Mouse (Mus musculus) neural tube, embryonic 12.5 days (tissue): Measurements from ENCODE around the gene Pa2g4. TPM values are rescaled to one million over a fixed set of nuclear protein-coding genes. Genes with fewer than 3 reads are reported as not detected.

ENCODE experiments used
- ATAC-seq: fragments of 200-750 bp; cut with Nextera tagmentation; 2 replicates; pipeline ENCODE4 v1.8.0; 2017; ENCODE audit warnings: low read depth, mild to moderate bottlenecking, moderate TSS enrichment, moderate library complexity; ENCODE audit not compliant: low FRiP score
- H3K27ac ChIP-seq: fragments of 300-500 bp; sonication (generic); 2 replicates; pipeline ENCODE4 v1.5.1; 2016
- H3K27me3 ChIP-seq: fragments of 300-500 bp; sonication (generic); replicated peaks from 2 replicates; pipeline ENCODE4 v1.6.1; 2016; ENCODE audit warnings: mild to moderate bottlenecking
- H3K36me3 ChIP-seq: fragments of 300-500 bp; sonication (generic); 2 replicates; pipeline ENCODE4 v1.6.1; 2016; ENCODE audit warnings: mild to moderate bottlenecking
- H3K4me1 ChIP-seq: fragments of 300-500 bp; sonication (generic); 2 replicates; pipeline ENCODE4 v1.6.1; 2016
- H3K4me2 ChIP-seq: fragments of 300-500 bp; sonication (generic); replicated peaks from 2 replicates; pipeline ENCODE4 v1.6.1; 2016; ENCODE audit warnings: mild to moderate bottlenecking
- H3K4me3 ChIP-seq: fragments of 300-500 bp; sonication (generic); 2 replicates; pipeline ENCODE4 v1.5.1; 2016
- H3K9ac ChIP-seq: fragments of 300-500 bp; sonication (generic); 2 replicates; pipeline ENCODE4 v1.6.1; 2016; ENCODE audit warnings: mild to moderate bottlenecking
- H3K9me3 ChIP-seq: fragments of 300-500 bp; sonication (generic); 2 replicates; pipeline ENCODE4 v1.6.1; 2016; ENCODE audit warnings: mild to moderate bottlenecking
- WGBS: fragments of 180-500 bp; shearing (Covaris S2); methylation state at CpG from one replicate; pipeline ENCODE4 v1.1.7; 2016; 5-methylcytosine and 5-hydroxymethylcytosine counted together
- polyA plus RNA-seq: library from polyadenylated mRNA; unstranded; fragments of >200 nt; fragmentation: Nextera tagmentation; extraction: Ambion mirVana; gene quantifications from 2 replicates; pipeline ENCODE4 v1.2.1, GENCODE M21; 2016

The Pa2g4 gene
- polyA plus RNA-seq, 1 experiment from 2014 or later = 156 TPM

- Histone ChIP-seq H3K4me1 (peaks cover 12% of the 10 kb centered on the region; the same call in 1 of the 2 replicates), H3K4me2 (peak overlapping the region; percentile 71), H3K9me3 (no peaks in the 10 kb centered on the region), H3K9ac (no peak overlapping the region), H3K36me3 (peaks cover 40% of the 10 kb centered on the region), H3K4me3 (peak overlapping the region; percentile 55), H3K27ac (no peak overlapping the region), H3K27me3 (no peaks in the 10 kb centered on the region; the same call in 1 of the 2 replicates)
- ATAC-seq = no peak
- 17% methylated on average over 4 of the region's 4 CpGs for WGBS
Measured at GRCm38 (mm10) chr10:128546361-128546760, 19.4 kb downstream of the Pa2g4 start.

DNA sequence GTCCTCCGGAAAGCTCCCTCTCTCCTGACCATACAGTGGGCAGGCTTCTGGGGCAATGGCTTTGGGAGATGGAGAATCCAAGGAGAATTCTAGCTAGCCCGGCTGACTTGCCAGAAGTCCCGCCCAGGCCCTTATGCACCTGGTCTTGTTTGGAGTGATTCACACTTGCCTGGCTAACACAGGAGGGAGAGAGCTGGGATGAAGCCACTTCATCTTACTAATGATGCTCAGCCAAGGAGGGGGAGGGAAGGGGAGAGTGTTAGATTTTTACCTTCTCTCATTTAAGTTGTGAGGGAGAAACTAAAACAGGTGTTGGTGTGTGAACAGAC lies 20.3 kb downstream of the Pa2g4 start:
- WGBS = 93% methylated on average over 3 of the region's 3 CpGs
- Histone ChIP-seq H3K9me3 (no peaks in the 10 kb centered on the region), H3K4me2 (no peak overlapping the region), H3K4me1 (peaks cover 12% of the 10 kb centered on the region; the same call in 1 of the 2 replicates), H3K9ac (no peak overlapping the region), H3K4me3 (no peak overlapping the region), H3K36me3 (peaks cover 46% of the 10 kb centered on the region), H3K27me3 (no peaks in the 10 kb centered on the region; the same call in 1 of the 2 replicates), H3K27ac (no peak overlapping the region)
- ATAC-seq = no peak

- 95% methylated on average over 37 of the region's 37 CpGs for WGBS
- peaks cover 12% of the 10 kb centered on the region; the same call in 1 of the 2 replicates for H3K4me1 ChIP-seq
- H3K4me2 ChIP-seq = no peak overlapping the region
- no peaks in the 10 kb centered on the region; the same call in 1 of the 2 replicates for H3K27me3 ChIP-seq
- no peak overlapping the region for H3K9ac ChIP-seq
- no peak overlapping the region for H3K27ac ChIP-seq
- peaks cover 46% of the 10 kb centered on the region for H3K36me3 ChIP-seq
- no peaks in the 10 kb centered on the region for H3K9me3 ChIP-seq
- no peak overlapping the region for H3K4me3 ChIP-seq
- no peak for ATAC-seq
Measured at GRCm38 (mm10) chr10:128544674-128545569, 20.9 kb downstream of the Pa2g4 start.

DNA sequence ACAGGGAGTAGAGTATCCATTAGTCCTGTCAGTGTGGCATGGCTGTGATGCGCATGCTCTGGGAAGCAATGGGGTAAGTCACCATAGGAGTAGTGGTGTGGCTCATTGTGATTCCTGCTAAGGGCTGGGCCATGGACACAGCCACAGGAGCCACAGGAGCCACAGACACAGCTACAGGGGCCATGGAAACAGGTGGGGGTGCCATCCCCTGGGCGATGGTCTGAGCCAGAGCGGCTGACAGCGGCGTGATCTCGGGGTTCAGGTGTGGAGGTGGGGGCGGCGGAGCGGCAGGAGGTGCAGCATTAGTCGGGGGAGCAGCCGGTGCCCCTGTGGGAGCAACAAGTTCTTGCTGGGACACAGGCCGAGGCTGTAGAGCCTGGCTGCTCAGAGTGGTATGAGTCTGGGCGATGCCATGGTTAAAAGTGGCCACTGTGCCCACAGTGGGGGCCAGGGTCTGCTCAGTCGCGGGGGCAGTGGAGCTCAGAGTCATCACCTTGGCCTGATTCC lies 21.6 kb downstream of the Pa2g4 start:
- WGBS = 96% methylated on average over 15 of the region's 15 CpGs
- Histone ChIP-seq H3K27me3 (no peaks in the 10 kb centered on the region; the same call in 1 of the 2 replicates), H3K4me1 (peaks cover 12% of the 10 kb centered on the region; the same call in 1 of the 2 replicates), H3K4me3 (no peak overlapping the region), H3K9me3 (no peaks in the 10 kb centered on the region), H3K9ac (no peak overlapping the region), H3K27ac (no peak overlapping the region), H3K4me2 (no peak overlapping the region), H3K36me3 (peaks cover 46% of the 10 kb centered on the region)
- no peak for ATAC-seq

- Histone ChIP-seq H3K36me3 (peaks cover 46% of the 10 kb centered on the region), H3K4me3 (no peak overlapping the region), H3K9me3 (no peaks in the 10 kb centered on the region), H3K9ac (no peak overlapping the region), H3K4me2 (no peak overlapping the region), H3K4me1 (peaks cover 12% of the 10 kb centered on the region; the same call in 1 of the 2 replicates), H3K27me3 (no peaks in the 10 kb centered on the region; the same call in 1 of the 2 replicates), H3K27ac (no peak overlapping the region)
- no peak for ATAC-seq
- 83% methylated on average over 2 of the region's 2 CpGs for WGBS
Measured at GRCm38 (mm10) chr10:128543100-128543499, 22.7 kb downstream of the Pa2g4 start.

DNA sequence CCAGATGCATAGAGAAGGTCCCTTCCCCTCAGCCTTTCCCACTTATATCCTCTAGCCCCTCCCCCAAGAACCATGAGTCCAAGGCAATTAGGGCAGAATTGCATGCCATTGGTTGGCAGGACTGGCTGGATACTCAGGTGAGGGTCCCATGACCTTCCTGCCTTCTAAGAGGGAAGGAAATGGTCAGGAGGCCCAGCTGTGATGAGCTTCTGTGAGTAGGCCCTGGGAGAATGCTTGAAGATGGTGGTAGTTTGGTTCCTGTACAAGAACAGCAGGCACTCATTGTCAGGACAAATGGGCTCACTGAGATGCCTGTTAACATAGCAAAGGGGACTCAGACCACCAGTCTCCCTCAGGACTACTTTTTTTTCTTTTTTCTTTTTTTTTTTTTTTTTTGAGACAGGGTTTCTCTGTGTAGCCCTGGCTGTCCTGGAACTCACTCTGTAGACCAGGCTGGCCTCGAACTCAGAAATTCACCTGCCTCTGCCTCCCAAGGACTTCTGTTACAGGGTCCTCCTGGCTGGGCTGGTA lies 27.4 kb downstream of the Pa2g4 start:
- peaks cover 24% of the 10 kb centered on the region for H3K36me3 ChIP-seq
- H3K27ac ChIP-seq = no peak overlapping the region
- WGBS = 88% methylated on average over 1 of the region's 1 CpGs
- H3K4me1 ChIP-seq = no peaks in the 10 kb centered on the region
- no peak for ATAC-seq
- H3K27me3 ChIP-seq = no peaks in the 10 kb centered on the region
- no peak overlapping the region for H3K9ac ChIP-seq
- H3K4me2 ChIP-seq = no peak overlapping the region
- H3K4me3 ChIP-seq = no peak overlapping the region
- no peaks in the 10 kb centered on the region for H3K9me3 ChIP-seq

GRCm38 (mm10) chr10:128536266-128536940 lies 29.4 kb downstream of the Pa2g4 start:
- ATAC-seq = peak; percentile 85
- Histone ChIP-seq H3K9ac (no peak overlapping the region), H3K4me2 (peak overlapping the region; percentile 45), H3K4me1 (no peaks in the 10 kb centered on the region), H3K36me3 (peaks cover 6% of the 10 kb centered on the region; the same call in 1 of the 2 replicates), H3K4me3 (no peak overlapping the region; the same call in 1 of the 2 replicates), H3K9me3 (no peaks in the 10 kb centered on the region), H3K27me3 (no peaks in the 10 kb centered on the region), H3K27ac (no peak overlapping the region)
- WGBS = 17% methylated on average over 18 of the region's 18 CpGs

DNA sequence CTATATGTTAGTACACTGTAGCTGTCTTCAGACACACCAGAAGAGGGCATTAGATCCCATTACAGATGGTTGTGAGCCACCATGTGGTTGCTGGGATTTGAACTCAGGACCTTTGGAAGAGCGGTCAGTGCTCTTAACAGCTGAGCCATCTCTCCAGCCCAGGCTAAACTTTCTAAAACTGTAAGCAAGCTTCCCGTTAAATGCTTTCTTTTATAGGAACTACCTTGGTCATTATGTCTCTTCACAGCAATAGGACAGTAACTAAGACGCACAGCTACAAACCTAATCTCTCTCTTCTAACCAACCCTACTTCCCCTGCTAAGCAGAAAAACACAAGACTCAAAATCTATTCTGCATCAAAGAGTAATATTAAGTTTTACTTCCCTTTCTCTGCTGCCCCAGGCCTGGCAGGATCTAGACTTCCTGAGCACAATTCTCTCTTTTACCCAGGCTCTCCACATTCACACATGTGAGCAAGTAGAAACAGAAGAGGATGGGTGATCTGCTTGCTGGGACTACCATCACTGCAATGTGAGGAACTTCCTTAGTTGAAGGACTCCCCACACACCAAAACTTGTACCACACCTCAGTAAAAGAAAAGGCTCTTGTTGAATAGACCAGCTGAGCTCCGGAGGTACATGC lies 30.0 kb downstream of the Pa2g4 start:
- Histone ChIP-seq H3K4me1 (no peaks in the 10 kb centered on the region), H3K9ac (no peak overlapping the region), H3K4me2 (peak overlapping the region; percentile 45), H3K27ac (no peak overlapping the region), H3K27me3 (no peaks in the 10 kb centered on the region), H3K36me3 (no peaks in the 10 kb centered on the region), H3K9me3 (no peaks in the 10 kb centered on the region), H3K4me3 (no peak overlapping the region; the same call in 1 of the 2 replicates)
- no peak for ATAC-seq
- WGBS = 81% methylated on average over 4 of the region's 4 CpGs

DNA sequence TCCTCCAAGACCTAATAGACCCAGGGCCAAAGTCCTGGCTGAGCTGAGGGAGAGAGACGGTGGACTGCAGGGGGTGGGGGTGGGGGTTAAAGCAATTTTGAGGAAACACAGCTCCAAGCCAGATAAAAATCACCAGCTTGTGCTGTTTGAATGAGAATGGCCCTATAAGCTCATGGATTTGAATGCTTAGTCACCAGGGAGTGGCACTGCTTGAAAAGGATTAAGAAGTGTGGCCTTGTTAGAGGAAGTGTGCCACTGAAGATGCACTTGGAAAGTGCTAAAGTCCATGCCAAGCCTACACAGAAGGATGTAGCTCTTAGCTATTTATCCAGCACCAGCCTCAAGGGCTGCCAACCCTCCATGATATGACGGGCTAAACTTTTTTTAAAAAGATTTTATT lies 30.6 kb downstream of the Pa2g4 start:
- ATAC-seq = no peak
- H3K27ac ChIP-seq = no peak overlapping the region
- no peak overlapping the region for H3K4me2 ChIP-seq
- no peak overlapping the region for H3K4me3 ChIP-seq
- H3K27me3 ChIP-seq = no peaks in the 10 kb centered on the region
- no peaks in the 10 kb centered on the region for H3K9me3 ChIP-seq
- 81% methylated on average over 2 of the region's 2 CpGs for WGBS
- no peaks in the 10 kb centered on the region for H3K36me3 ChIP-seq
- H3K9ac ChIP-seq = no peak overlapping the region
- H3K4me1 ChIP-seq = no peaks in the 10 kb centered on the region

DNA sequence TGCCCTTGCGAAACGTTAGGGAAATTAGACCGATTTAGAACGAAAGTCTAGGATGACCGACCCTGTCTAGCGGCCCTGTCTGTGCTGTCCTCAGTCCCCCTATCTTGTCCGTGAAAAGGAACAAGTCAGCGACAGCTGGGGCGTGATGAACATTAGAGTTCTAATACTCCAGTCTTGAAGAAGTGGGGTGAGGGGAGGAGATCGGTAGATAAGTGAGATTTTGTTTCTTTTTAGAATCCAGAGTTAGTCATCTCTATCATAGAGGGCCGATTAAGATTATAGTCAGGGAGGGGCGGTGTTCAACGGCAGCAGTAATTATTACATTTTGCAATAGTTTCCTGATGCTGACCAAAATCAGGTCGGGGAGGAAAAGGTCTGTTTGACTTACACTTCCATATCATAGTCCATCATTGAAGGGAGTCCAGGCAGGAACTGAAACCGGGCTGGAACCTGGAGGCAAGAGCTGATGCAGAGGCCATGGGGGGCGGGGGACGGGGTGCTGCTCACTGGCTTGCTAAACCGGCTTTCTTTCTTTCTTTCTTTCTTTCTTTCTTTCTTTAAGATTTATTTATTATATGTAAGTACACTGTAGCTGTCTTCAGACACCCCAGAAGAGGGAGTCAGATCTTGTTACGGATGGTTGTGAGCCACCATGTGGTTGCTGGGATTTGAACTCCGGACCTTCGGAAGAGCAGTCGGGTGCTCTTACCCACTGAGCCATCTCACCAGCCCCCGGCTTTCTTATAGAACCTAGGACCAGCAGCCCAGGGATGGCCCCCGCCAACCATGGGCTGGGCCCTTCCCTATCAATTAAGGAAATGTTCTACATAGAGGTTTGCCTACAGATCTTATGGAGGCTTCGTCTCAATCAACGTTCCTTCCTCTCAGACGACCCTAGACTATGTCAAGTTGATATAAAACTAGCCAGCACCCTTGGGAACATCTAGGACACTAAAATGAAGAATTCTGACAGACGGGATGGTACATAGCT lies 39.1 kb downstream of the Pa2g4 start:
- 33% methylated on average over 28 of the region's 28 CpGs for WGBS
- peaks cover 6% of the 10 kb centered on the region; the same call in 1 of the 2 replicates for H3K36me3 ChIP-seq
- H3K27ac ChIP-seq = no peak overlapping the region
- peaks cover 7% of the 10 kb centered on the region for H3K27me3 ChIP-seq
- peak; percentile 18; the same call in 1 of the 2 replicates for ATAC-seq
- no peaks in the 10 kb centered on the region for H3K9me3 ChIP-seq
- H3K4me3 ChIP-seq = peak overlapping the region; percentile 78
- H3K9ac ChIP-seq = no peak overlapping the region
- H3K4me2 ChIP-seq = peak overlapping the region; percentile 99
- peaks cover 17% of the 10 kb centered on the region for H3K4me1 ChIP-seq
